Mouse (Mus musculus): Measurements from ENCODE around the gene Fbxo21. TPM values are rescaled to one million over a fixed set of nuclear protein-coding genes. Genes with fewer than 3 reads are reported as not detected.

Gene Fbxo21
- polyA plus RNA-seq, 1 experiment from 2014 or later, result 82.9 TPM

DNA sequence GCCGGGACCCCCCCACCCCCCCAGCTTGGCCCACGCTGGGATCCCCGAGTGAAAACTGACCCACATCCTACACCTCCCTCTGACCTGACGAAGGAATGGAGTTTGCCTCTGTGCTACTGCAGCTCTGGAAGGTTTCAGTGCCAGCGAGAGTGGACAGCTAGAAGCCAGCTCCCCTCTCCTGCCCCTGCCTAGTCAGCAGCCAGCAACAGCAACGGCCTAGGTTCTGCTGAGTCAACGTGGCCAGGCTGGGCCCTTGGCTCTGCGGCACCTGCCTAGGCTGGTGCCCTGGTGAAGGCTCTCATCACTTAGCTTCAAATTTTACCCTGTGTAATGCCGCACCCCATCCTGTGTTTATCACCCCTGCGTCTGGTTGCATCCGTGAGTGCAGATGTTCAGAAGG is 43.4 kb downstream of the Fbxo21 start:
- 54% methylated on average over 11 of the region's 11 CpGs for WGBS
- H3K4me1 ChIP-seq (ENCODE audit: control insufficient read depth, insufficient read depth, low read length), result peaks cover 3% of the 10 kb centered on the region
- no peaks in the 10 kb centered on the region for H3K27me3 ChIP-seq (ENCODE audit: control insufficient read depth, insufficient read depth, low read length)
- ATAC-seq (ENCODE audit: low FRiP score, low TSS enrichment), result no peak
- H3K27ac ChIP-seq (ENCODE audit: low read depth, low read length), result no peak overlapping the region
- H3K4me2 ChIP-seq (replicated peaks; ENCODE audit: low read depth, low read length), result no peak overlapping the region
- no peaks in the 10 kb centered on the region for H3K9me3 ChIP-seq (ENCODE audit: control insufficient read depth, low read length)
- H3K36me3 ChIP-seq (ENCODE audit: control insufficient read depth, insufficient read depth, low read length), result no peaks in the 10 kb centered on the region
- no peak overlapping the region for H3K9ac ChIP-seq (ENCODE audit: low read depth, low read length)
- no peak overlapping the region for H3K4me3 ChIP-seq (ENCODE audit: low read length)

- no peak for ATAC-seq (ENCODE audit: low FRiP score, low TSS enrichment)
- Histone ChIP-seq H3K36me3 (ENCODE audit: control insufficient read depth, insufficient read depth, low read length) (no peaks in the 10 kb centered on the region), H3K4me2 (replicated peaks; ENCODE audit: low read depth, low read length) (no peak overlapping the region), H3K9ac (ENCODE audit: low read depth, low read length) (no peak overlapping the region), H3K9me3 (ENCODE audit: control insufficient read depth, low read length) (no peaks in the 10 kb centered on the region), H3K4me3 (ENCODE audit: low read length) (no peak overlapping the region), H3K4me1 (ENCODE audit: control insufficient read depth, insufficient read depth, low read length) (peaks cover 8% of the 10 kb centered on the region; the same call in 1 of the 2 replicates), H3K27me3 (ENCODE audit: control insufficient read depth, insufficient read depth, low read length) (peaks cover 24% of the 10 kb centered on the region), H3K27ac (ENCODE audit: low read depth, low read length) (no peak overlapping the region)
- WGBS, result 71% methylated on average over 3 of the region's 3 CpGs
Observed at GRCm38 (mm10) chr5:118023053-118023452, 46.5 kb downstream of the Fbxo21 start.

- 4% methylated on average over 12 of the region's 12 CpGs for WGBS
- H3K27me3 ChIP-seq (ENCODE audit: control insufficient read depth, insufficient read depth, low read length), result peaks cover 47% of the 10 kb centered on the region
Observed at GRCm38 (mm10) chr5:118025880-118026279, 49.4 kb downstream of the Fbxo21 start.

GRCm38 (mm10) chr5:118026343-118026742 is 49.8 kb downstream of the Fbxo21 start:
- H3K9me3 ChIP-seq (ENCODE audit: control insufficient read depth, low read length), result no peaks in the 10 kb centered on the region
- ATAC-seq (ENCODE audit: low FRiP score, low TSS enrichment), result no peak
- H3K27ac ChIP-seq (ENCODE audit: low read depth, low read length), result no peak overlapping the region
- peaks cover 47% of the 10 kb centered on the region for H3K27me3 ChIP-seq (ENCODE audit: control insufficient read depth, insufficient read depth, low read length)
- 0 out of 2 replicates have a peak overlapping the region, but pooled peaks have one; percentile 2 for H3K4me2 ChIP-seq (replicated peaks; ENCODE audit: low read depth, low read length)
- no peak overlapping the region for H3K9ac ChIP-seq (ENCODE audit: low read depth, low read length)
- peaks cover 19% of the 10 kb centered on the region; the same call in 1 of the 2 replicates for H3K4me1 ChIP-seq (ENCODE audit: control insufficient read depth, insufficient read depth, low read length)
- WGBS, result 1% methylated on average over 13 of the region's 13 CpGs
- H3K4me3 ChIP-seq (ENCODE audit: low read length), result no peak overlapping the region
- no peaks in the 10 kb centered on the region for H3K36me3 ChIP-seq (ENCODE audit: control insufficient read depth, insufficient read depth, low read length)

More at GRCm38 (mm10) chr5:118025880-118026279, 49.4 kb downstream of the Fbxo21 start:
- Histone ChIP-seq H3K9me3 (ENCODE audit: control insufficient read depth, low read length) (no peaks in the 10 kb centered on the region), H3K36me3 (ENCODE audit: control insufficient read depth, insufficient read depth, low read length) (no peaks in the 10 kb centered on the region), H3K4me3 (ENCODE audit: low read length) (no peak overlapping the region), H3K4me1 (ENCODE audit: control insufficient read depth, insufficient read depth, low read length) (peaks cover 19% of the 10 kb centered on the region; the same call in 1 of the 2 replicates), H3K27ac (ENCODE audit: low read depth, low read length) (no peak overlapping the region), H3K9ac (ENCODE audit: low read depth, low read length) (no peak overlapping the region), H3K4me2 (replicated peaks; ENCODE audit: low read depth, low read length) (no peak overlapping the region)
- no peak for ATAC-seq (ENCODE audit: low FRiP score, low TSS enrichment)

DNA sequence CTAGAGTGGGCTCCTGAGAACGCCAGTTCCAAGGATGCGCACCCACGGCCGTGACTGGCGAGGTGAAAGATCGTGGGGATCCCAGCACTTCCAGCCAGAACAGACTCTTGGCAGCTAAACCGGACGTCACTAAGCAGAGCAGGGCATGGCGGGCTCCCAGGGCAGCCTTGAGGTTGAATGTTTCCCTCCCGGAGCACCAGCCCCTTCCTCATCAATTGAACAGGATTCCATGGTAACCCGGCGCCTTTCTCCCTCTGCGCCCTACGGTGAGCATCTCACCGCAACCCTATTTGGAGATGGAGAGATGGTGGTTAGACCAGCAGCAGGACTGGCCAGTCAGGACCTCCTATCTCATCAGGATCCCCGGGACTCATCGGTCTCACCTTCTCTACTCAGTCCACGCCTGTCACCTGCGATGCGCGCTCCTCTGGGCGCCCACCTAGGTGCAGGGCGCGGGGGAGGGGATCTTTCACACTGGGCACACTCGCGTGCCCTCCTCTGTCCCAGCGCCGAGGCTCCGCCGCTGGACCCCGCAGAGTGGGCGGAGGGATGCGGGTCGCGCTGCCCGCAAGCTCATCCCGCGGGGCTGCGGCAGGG is 50.7 kb downstream of the Fbxo21 start:
- ATAC-seq (ENCODE audit: low FRiP score, low TSS enrichment), result 0 out of 2 replicates have a peak, but pooled peaks have one; percentile 9
- H3K4me2 ChIP-seq (replicated peaks; ENCODE audit: low read depth, low read length), result peak overlapping the region; percentile 97
- H3K4me3 ChIP-seq (ENCODE audit: low read length), result peak overlapping the region; percentile 62
- H3K36me3 ChIP-seq (ENCODE audit: control insufficient read depth, insufficient read depth, low read length), result no peaks in the 10 kb centered on the region
- H3K9me3 ChIP-seq (ENCODE audit: control insufficient read depth, low read length), result no peaks in the 10 kb centered on the region
- peaks cover 19% of the 10 kb centered on the region; the same call in 1 of the 2 replicates for H3K4me1 ChIP-seq (ENCODE audit: control insufficient read depth, insufficient read depth, low read length)
- no peak overlapping the region for H3K27ac ChIP-seq (ENCODE audit: low read depth, low read length)
- peaks cover 47% of the 10 kb centered on the region for H3K27me3 ChIP-seq (ENCODE audit: control insufficient read depth, insufficient read depth, low read length)
- H3K9ac ChIP-seq (ENCODE audit: low read depth, low read length), result peak overlapping the region; percentile 53; the same call in 1 of the 2 replicates
- WGBS, result under 1% methylated on average over 39 of the region's 39 CpGs

DNA sequence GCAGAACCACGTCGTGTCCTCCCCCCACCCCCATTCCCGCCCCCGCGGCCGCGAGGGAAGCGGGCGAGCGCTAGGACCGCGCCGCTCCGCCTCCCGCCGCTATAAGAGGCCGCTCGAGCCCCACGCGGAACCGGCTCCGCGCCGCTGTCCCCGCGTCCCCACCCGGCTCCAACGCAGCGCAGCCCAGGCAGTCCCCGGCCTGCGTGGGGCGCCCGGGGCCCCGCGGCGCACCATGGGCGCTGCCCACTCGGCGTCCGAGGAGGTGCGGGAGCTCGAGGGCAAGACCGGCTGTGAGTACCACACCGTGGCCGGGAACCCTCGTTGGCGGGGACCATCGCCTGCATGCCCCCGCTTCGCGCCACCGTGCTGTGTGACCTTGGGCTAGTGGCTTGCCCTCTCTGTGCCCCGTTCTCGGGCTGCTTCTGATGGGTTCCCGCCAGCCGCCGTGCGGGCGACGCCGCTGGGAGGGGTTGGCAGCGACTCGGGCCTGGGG is 51.2 kb downstream of the Fbxo21 start, which contains the start of gene Tesc:
Tesc (plus strand) TSS at position 46 of the 493 bp plus-strand sequence.
- peaks cover 19% of the 10 kb centered on the region; the same call in 1 of the 2 replicates for H3K4me1 ChIP-seq (ENCODE audit: control insufficient read depth, insufficient read depth, low read length)
- peak; percentile 4; the same call in 1 of the 2 replicates for ATAC-seq (ENCODE audit: low FRiP score, low TSS enrichment)
- peak within 1 kb of the TSS; percentile 97 for H3K4me2 ChIP-seq (replicated peaks; ENCODE audit: low read depth, low read length)
- H3K36me3 ChIP-seq (ENCODE audit: control insufficient read depth, insufficient read depth, low read length), result no peaks in the 10 kb centered on the region
- 2% methylated on average over 40 of the region's 63 CpGs for WGBS
- peaks cover 47% of the 10 kb centered on the region for H3K27me3 ChIP-seq (ENCODE audit: control insufficient read depth, insufficient read depth, low read length)
- no peaks in the 10 kb centered on the region for H3K9me3 ChIP-seq (ENCODE audit: control insufficient read depth, low read length)
- H3K9ac ChIP-seq (ENCODE audit: low read depth, low read length), result peak within 1 kb of the TSS; percentile 53
- H3K4me3 ChIP-seq (ENCODE audit: low read length), result peak within 1 kb of the TSS; percentile 62
- H3K27ac ChIP-seq (ENCODE audit: low read depth, low read length), result no peak within 1 kb of the TSS

DNA sequence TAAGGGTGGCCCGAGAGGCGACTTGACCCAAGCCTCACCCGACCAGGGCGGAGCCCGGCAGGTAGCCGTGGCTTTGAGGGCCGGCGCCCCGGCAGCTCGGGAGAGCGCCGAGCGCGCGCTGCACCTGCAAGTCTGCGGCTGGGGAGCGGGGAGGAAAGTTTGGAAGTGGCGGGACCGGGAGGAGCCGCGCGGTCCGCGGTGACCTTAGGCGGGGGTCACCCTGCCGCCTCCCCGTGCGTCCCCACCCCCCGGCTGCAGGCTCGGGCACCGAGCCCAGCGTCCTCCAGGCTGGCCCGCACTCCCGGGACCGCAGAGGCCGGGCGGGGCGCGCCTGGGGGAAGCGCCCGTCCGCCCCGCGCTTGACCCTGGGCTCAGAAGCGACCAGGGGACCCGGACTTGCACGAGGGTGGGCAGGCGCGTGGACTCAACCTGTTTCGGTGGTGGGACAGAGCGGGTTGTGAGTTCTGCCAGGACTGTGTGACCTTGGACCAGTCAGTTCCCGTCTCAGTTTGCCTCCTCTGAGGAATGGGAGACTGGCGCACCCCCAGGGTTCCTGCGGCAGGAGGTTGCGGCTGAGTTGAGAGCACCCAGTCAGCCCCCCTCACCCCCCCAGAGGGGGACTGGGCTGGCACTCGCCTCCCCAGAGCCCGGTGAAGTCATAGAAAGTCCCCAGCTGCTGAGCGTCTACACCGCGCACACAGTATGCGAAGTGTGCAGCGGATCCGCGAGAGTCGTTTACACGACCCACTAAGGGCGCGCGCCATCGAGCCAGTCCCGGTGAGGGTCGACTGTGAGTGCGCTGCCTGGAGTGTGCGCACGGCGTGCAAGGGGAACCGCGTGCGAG is 51.9 kb downstream of the Fbxo21 start:
- peaks cover 47% of the 10 kb centered on the region for H3K27me3 ChIP-seq (ENCODE audit: control insufficient read depth, insufficient read depth, low read length)
- H3K4me3 ChIP-seq (ENCODE audit: low read length), result peak overlapping the region; percentile 62
- no peak overlapping the region for H3K27ac ChIP-seq (ENCODE audit: low read depth, low read length)
- ATAC-seq (ENCODE audit: low FRiP score, low TSS enrichment), result no peak; the same call in 1 of the 2 replicates
- peak overlapping the region; percentile 97 for H3K4me2 ChIP-seq (replicated peaks; ENCODE audit: low read depth, low read length)
- 2% methylated on average over 65 of the region's 79 CpGs for WGBS
- no peaks in the 10 kb centered on the region for H3K9me3 ChIP-seq (ENCODE audit: control insufficient read depth, low read length)
- no peaks in the 10 kb centered on the region for H3K36me3 ChIP-seq (ENCODE audit: control insufficient read depth, insufficient read depth, low read length)
- peaks cover 19% of the 10 kb centered on the region; the same call in 1 of the 2 replicates for H3K4me1 ChIP-seq (ENCODE audit: control insufficient read depth, insufficient read depth, low read length)
- peak overlapping the region; percentile 53 for H3K9ac ChIP-seq (ENCODE audit: low read depth, low read length)

GRCm38 (mm10) chr5:118029035-118029408 is 52.5 kb downstream of the Fbxo21 start:
- H3K27me3 ChIP-seq (ENCODE audit: control insufficient read depth, insufficient read depth, low read length), result peaks cover 47% of the 10 kb centered on the region
- H3K4me3 ChIP-seq (ENCODE audit: low read length), result peak overlapping the region; percentile 62
- ATAC-seq (ENCODE audit: low FRiP score, low TSS enrichment), result 0 out of 2 replicates have a peak, but pooled peaks have one; percentile 16
- no peaks in the 10 kb centered on the region for H3K36me3 ChIP-seq (ENCODE audit: control insufficient read depth, insufficient read depth, low read length)
- peak overlapping the region; percentile 97 for H3K4me2 ChIP-seq (replicated peaks; ENCODE audit: low read depth, low read length)
- no peak overlapping the region for H3K9ac ChIP-seq (ENCODE audit: low read depth, low read length)
- H3K4me1 ChIP-seq (ENCODE audit: control insufficient read depth, insufficient read depth, low read length), result peaks cover 19% of the 10 kb centered on the region; the same call in 1 of the 2 replicates
- 6% methylated on average over 12 of the region's 12 CpGs for WGBS
- no peaks in the 10 kb centered on the region for H3K9me3 ChIP-seq (ENCODE audit: control insufficient read depth, low read length)
- no peak overlapping the region for H3K27ac ChIP-seq (ENCODE audit: low read depth, low read length)
